Mouse (Mus musculus): ENCODE measurements around the gene Fau. TPM values are rescaled to one million over a fixed set of nuclear protein-coding genes. Genes with fewer than 3 reads are reported as not detected.
A peak's percentile ranks its signal among the peaks of the same experiment; 100 is the strongest.

Gene Fau
- polyA plus RNA-seq, 1 experiment, result 521 TPM

DNA sequence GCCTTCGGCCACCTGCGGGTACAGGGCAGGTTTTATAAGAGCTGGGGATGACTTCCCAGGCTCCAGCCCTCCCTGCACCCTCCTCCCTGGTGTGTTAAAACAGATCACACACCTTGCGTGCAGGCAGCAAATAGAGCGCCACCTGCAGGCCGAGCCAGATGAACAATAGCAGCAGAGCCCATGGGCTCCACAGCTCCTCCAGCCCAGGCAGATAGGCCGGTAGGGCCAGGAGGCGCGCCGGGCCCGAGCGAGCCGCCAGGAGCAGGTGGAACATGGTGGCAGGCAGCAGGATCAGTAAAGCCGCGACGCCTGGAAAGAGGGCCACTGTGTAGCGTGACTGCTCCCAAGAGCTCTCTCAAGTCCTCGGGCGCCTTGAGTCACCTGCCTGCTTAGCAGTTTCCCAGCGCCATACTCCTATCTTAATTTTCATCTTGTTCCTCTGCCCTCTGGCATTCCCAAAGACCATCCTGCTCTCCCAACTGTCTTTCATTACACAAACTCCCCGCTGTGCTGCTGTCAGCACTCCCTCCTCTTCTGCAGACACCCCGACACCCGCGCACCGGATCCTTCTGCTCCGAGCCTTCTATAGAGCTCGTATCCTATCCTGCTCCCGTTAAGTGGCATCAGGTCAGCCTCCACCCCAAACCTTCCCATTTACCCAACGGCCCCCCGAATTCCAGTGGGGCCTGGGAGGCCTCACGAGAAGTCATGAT lies 9.5 kb downstream of the Fau start:
- Histone ChIP-seq H3K27me3 (ENCODE audit: control insufficient read depth) (no peaks in the 10 kb centered on the region), H3K9me3 (ENCODE audit: control insufficient read depth, low read length) (no peaks in the 10 kb centered on the region), H3K36me3 (ENCODE audit: control insufficient read depth) (peaks cover 55% of the 10 kb centered on the region), H3K4me3 (replicated peaks) (peak overlapping the region; percentile 71), H3K4me1 (ENCODE audit: control insufficient read depth) (peaks cover 53% of the 10 kb centered on the region)
- TF ChIP-seq TAL1 (IDR thresholded peaks at IDR 0.05; ENCODE audit: low read length), result no peak
- TF ChIP-seq GATA1 (IDR thresholded peaks at IDR 0.05; ENCODE audit: low read length), result no peak

GRCm38 (mm10) chr19:6067724-6068415 lies 10.2 kb downstream of the Fau start, which contains the start of gene Tm7sf2:
Gene Tm7sf2, minus strand, starts transcription at chr19:6068373.
- Histone ChIP-seq H3K27me3 (ENCODE audit: control insufficient read depth) (no peaks in the 10 kb centered on the region), H3K4me1 (ENCODE audit: control insufficient read depth) (peaks cover 46% of the 10 kb centered on the region), H3K36me3 (ENCODE audit: control insufficient read depth) (peaks cover 55% of the 10 kb centered on the region), H3K9me3 (ENCODE audit: control insufficient read depth, low read length) (no peaks in the 10 kb centered on the region), H3K4me3 (replicated peaks) (peak within 1 kb of the TSS; percentile 71)
- TF ChIP-seq TAL1 (IDR thresholded peaks at IDR 0.05; ENCODE audit: low read length) (no peak), GATA1 (IDR thresholded peaks at IDR 0.05; ENCODE audit: low read length) (no peak)

DNA sequence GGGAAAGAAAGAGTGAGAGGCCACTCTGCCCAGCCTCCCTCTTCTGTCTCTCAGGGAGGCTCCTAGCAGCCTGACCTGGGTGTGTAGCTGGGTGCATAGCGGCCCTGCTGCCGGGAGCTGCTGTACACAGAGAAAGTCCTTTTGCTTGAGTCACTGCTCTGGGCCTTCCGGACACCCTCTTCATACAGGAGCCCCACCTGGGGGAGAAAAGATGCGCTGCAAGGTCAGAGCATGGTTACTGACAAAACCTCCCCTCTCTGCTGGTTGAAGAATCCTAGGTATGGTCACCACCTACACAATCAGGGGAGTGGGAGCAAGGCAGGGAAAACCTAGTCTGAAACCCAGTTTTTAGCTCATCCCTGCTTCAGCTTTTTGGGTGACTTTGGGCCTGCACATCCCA lies 11.3 kb downstream of the Fau start:
- TF ChIP-seq TAL1 (IDR thresholded peaks at IDR 0.05; ENCODE audit: low read length), result no peak
- no peak for TF ChIP-seq GATA1 (IDR thresholded peaks at IDR 0.05; ENCODE audit: low read length)
- no peaks in the 10 kb centered on the region for H3K9me3 ChIP-seq (ENCODE audit: control insufficient read depth, low read length)
- no peaks in the 10 kb centered on the region for H3K27me3 ChIP-seq (ENCODE audit: control insufficient read depth)
- H3K4me3 ChIP-seq (replicated peaks), result no peak overlapping the region
- peaks cover 36% of the 10 kb centered on the region for H3K4me1 ChIP-seq (ENCODE audit: control insufficient read depth)
- peaks cover 54% of the 10 kb centered on the region for H3K36me3 ChIP-seq (ENCODE audit: control insufficient read depth)

GRCm38 (mm10) chr19:6069851-6070250 lies 12.2 kb downstream of the Fau start:
- no peaks in the 10 kb centered on the region for H3K9me3 ChIP-seq (ENCODE audit: control insufficient read depth, low read length)
- H3K36me3 ChIP-seq (ENCODE audit: control insufficient read depth), result peaks cover 59% of the 10 kb centered on the region
- H3K4me1 ChIP-seq (ENCODE audit: control insufficient read depth), result peaks cover 36% of the 10 kb centered on the region
- H3K4me3 ChIP-seq (replicated peaks), result no peak overlapping the region
- H3K27me3 ChIP-seq (ENCODE audit: control insufficient read depth), result no peaks in the 10 kb centered on the region
- no peak for TF ChIP-seq TAL1 (IDR thresholded peaks at IDR 0.05; ENCODE audit: low read length)
- no peak for TF ChIP-seq GATA1 (IDR thresholded peaks at IDR 0.05; ENCODE audit: low read length)

GRCm38 (mm10) chr19:6070571-6071250 lies 13.1 kb downstream of the Fau start:
- no peak overlapping the region for H3K4me3 ChIP-seq (replicated peaks)
- no peaks in the 10 kb centered on the region for H3K27me3 ChIP-seq (ENCODE audit: control insufficient read depth)
- H3K4me1 ChIP-seq (ENCODE audit: control insufficient read depth), result peaks cover 41% of the 10 kb centered on the region
- no peaks in the 10 kb centered on the region for H3K9me3 ChIP-seq (ENCODE audit: control insufficient read depth, low read length)
- H3K36me3 ChIP-seq (ENCODE audit: control insufficient read depth), result peaks cover 63% of the 10 kb centered on the region
- TF ChIP-seq GATA1 (IDR thresholded peaks at IDR 0.05; ENCODE audit: low read length) (no peak), TAL1 (IDR thresholded peaks at IDR 0.05; ENCODE audit: low read length) (no peak)

- H3K27me3 ChIP-seq (ENCODE audit: control insufficient read depth), result no peaks in the 10 kb centered on the region
- no peak for TF ChIP-seq GATA1 (IDR thresholded peaks at IDR 0.05; ENCODE audit: low read length)
- no peak for TF ChIP-seq TAL1 (IDR thresholded peaks at IDR 0.05; ENCODE audit: low read length)
- peaks cover 45% of the 10 kb centered on the region for H3K4me1 ChIP-seq (ENCODE audit: control insufficient read depth)
- no peaks in the 10 kb centered on the region for H3K9me3 ChIP-seq (ENCODE audit: control insufficient read depth, low read length)
- H3K36me3 ChIP-seq (ENCODE audit: control insufficient read depth), result peaks cover 64% of the 10 kb centered on the region
- H3K4me3 ChIP-seq (replicated peaks), result no peak overlapping the region
Measured at GRCm38 (mm10) chr19:6071261-6071660, 13.6 kb downstream of the Fau start.

DNA sequence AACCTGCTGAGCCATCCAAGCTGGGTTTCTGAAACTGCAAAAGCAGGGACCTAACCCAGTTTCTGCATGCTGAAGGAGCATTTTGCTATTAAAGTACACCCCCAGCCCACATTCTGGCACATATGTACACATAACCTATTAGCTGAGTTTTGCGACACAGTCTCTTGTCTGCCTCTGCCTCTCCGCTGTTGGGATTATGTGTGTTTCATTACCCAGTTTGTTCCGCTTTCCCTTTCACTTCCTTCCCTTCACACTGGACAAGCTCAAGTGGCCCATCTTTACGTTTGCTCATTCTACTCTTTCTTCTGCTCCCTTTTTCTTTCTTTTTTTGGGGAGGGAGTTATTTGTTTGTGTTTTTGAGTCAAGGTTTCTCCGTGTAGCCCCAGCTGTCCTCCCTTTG lies 16.2 kb downstream of the Fau start:
- H3K4me1 ChIP-seq (ENCODE audit: control insufficient read depth), result peaks cover 36% of the 10 kb centered on the region
- TF ChIP-seq TAL1 (IDR thresholded peaks at IDR 0.05; ENCODE audit: low read length), result no peak
- TF ChIP-seq GATA1 (IDR thresholded peaks at IDR 0.05; ENCODE audit: low read length), result no peak
- no peak overlapping the region for H3K4me3 ChIP-seq (replicated peaks)
- H3K9me3 ChIP-seq (ENCODE audit: control insufficient read depth, low read length), result no peaks in the 10 kb centered on the region
- H3K27me3 ChIP-seq (ENCODE audit: control insufficient read depth), result no peaks in the 10 kb centered on the region
- peaks cover 55% of the 10 kb centered on the region for H3K36me3 ChIP-seq (ENCODE audit: control insufficient read depth)

- peaks cover 30% of the 10 kb centered on the region for H3K4me1 ChIP-seq (ENCODE audit: control insufficient read depth)
- no peaks in the 10 kb centered on the region for H3K27me3 ChIP-seq (ENCODE audit: control insufficient read depth)
- no peak for TF ChIP-seq GATA1 (IDR thresholded peaks at IDR 0.05; ENCODE audit: low read length)
- no peak for TF ChIP-seq TAL1 (IDR thresholded peaks at IDR 0.05; ENCODE audit: low read length)
- peak within 1 kb of the TSS; percentile 76 for H3K4me3 ChIP-seq (replicated peaks)
- H3K9me3 ChIP-seq (ENCODE audit: control insufficient read depth, low read length), result no peaks in the 10 kb centered on the region
- peaks cover 46% of the 10 kb centered on the region for H3K36me3 ChIP-seq (ENCODE audit: control insufficient read depth)
Measured at GRCm38 (mm10) chr19:6076564-6077393, 19.1 kb downstream of the Fau start, which contains the start of gene Vps51. Gene Vps51, minus strand, starts transcription at chr19:6077231.
